Mouse (Mus musculus): Measurements from ENCODE around the gene Rhpn2.

Rhpn2 gene

DNA sequence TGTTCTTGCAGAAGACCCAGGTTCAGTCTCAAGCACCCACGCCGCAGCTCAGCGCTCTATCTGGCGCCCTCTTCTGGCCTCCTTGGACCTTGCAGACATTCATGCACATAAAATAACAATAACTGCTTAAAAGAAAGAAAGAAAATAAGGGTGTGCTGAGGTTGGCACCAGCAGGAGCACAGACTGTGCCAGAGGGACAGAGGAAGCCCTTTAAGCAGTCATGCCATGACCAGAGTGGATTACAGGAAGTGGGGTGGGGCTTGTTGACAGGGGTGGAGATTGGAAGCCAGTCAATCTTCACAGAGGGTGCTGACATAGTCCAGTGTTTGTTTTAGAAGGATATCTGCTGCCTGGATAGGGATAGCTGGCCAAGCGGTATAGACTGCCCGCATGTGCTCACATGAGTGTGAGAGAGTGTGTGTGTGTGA lies 52.6 kb downstream of the Rhpn2 start:
- DNase-seq (ENCODE audit: extremely low spot score, low read depth, low spot score): no peak

DNA sequence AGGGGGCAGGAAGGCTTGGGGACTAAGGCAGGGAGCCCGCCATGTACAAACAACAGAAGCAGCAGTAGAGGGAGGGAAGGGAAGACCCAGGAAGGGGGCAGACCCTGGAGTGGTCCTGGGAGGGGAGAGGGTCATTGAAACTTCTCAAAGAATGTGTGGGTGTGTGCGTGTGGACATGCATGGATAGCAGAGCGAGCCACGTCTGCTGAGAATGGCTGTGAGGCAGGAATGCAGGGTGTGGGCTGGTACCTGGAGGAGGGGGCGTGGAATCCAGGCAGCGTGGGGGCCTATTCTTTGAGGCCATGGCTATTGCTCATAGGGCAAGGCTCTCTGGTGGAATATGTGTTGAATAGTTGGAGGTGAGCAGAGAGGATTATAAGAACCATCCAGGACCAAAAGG lies 54.7 kb downstream of the Rhpn2 start:
- no peak for DNase-seq (ENCODE audit: extremely low spot score, low read depth, low spot score)

DNA sequence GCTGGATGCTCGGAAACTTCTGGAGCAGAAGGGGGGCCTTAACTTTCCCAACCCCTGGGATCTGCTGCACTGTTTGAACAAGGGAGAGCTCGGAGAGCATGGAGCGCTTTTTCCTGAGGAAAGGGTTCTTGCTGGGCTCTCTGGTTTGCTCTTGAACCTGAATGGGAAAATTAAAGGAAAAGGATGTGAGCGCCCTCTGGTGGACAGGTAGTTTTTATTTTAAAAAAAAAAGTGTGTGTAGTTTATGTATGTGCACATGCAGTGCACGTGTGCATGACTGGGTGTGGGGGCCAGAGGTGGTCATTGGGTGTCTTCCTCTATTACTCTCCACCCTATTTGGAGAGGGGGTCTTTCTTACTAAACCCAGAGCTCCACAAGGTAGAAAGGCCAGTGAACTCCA lies 59.0 kb downstream of the Rhpn2 start:
- DNase-seq (ENCODE audit: extremely low spot score, low read depth, low spot score): no peak

DNA sequence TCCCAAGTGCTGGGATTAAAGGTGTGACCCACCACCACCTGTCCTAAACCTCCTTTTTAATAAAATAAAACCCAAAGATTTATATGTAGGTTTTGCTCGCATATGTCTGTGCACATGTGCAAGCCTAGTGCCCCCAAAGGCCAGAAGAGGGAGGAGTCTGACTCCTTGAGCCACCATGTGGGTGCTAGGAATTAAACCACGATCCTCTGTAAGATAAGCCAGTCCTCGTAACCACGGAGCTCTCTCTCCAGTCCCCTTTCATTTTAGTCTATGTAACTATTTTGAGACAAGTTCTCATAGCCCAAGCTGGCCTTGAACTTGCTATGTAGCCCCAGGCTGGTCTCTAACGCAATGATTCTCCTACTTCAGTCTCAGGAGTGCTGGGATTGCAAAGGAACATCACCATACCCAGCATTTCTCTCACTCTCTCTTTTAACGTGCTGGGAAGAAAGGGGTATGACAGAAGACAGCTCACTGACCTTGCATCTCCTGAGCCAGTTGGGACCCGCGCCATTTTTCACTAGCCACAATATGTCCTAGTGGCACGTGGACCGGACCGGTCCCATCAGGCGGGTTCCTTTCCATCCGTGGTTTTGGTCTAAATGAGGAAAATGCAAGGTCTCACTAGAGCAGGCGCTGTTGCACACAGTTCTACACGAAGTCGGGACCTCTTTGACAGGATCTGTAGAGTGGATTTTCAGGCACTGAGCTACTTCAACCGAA lies 61.9 kb downstream of the Rhpn2 start:
- DNase-seq (ENCODE audit: extremely low spot score, low read depth, low spot score): no peak

DNA sequence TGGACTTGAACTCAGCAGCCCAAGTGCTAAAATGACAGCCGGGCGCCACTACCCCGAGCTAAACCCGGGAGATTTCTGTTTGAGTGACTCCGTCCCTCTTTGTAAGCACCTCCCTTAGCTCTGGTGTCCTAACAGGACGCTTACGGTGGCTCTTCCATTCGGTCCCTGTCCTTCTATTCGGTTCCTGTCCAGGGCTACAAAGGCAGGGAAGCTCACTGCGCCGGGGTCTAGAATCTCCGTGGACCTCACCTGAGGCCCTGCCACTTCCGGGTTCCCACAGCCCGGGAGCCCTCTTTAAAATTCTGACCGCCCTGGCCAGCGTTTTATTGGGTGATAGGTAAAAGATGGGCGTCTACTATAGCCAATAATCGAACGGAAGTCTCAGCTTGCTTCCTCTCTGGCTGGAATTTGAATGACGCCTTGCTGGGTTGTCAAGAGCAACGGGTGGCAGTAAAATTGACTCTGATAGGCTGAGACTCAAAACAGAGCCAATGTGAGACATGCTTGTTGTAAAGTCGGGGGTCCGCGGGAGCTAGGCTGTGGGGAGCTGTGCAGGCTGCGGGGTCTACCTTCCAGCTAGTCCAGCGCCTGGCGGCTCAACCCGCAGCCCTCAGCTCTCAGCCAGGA lies 62.7 kb downstream of the Rhpn2 start, which contains the start of the genes Faap24 and Cep89:
Gene Faap24 (minus strand): TSS at position 295 of the 627 bp plus-strand sequence.
Gene Cep89 (plus strand): TSS at position 494 of the 627 bp plus-strand sequence.
- peak; percentile 100 for DNase-seq (ENCODE audit: extremely low spot score, low read depth, low spot score)

DNA sequence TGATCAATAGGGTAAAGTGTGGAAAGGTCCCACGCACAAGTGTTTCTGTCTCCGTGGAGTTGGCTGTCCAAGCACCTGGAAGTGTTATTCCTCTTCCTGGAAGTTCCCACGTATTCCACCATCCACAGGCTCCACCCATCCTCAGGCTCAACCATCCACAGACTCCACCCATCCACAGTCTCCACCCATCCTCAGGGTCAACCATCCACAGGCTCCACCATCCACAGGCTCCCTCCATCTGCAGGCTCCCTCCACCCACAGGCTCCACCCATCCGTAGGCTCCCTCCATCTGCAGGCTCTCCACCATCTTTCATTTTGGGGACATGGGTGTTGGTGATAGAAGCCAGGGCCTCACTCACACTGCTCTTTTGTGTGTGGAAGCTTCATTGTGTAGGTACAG lies 67.2 kb downstream of the Rhpn2 start:
- DNase-seq (ENCODE audit: extremely low spot score, low read depth, low spot score): no peak

DNA sequence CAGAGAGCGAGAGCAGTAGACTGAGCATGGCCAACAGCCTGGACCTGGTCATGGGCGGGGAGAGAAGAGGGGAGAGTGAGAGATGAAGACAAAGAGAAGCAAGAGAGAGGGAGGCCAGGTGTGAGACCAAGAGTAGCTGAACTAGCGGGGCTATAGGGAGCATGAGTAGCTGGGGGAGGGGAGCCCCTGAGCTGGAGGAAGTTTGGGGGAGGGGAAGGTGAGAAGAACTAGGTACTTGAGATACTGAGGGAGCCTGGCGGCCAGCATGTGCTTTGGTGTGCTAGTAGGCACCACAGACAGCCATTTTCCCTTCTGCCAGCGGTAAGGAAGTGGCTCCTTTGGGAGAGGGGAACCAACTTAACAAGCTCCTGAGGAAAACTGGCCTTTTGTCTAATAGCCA lies 81.3 kb downstream of the Rhpn2 start:
- no peak for DNase-seq (ENCODE audit: extremely low spot score, low read depth, low spot score)

DNA sequence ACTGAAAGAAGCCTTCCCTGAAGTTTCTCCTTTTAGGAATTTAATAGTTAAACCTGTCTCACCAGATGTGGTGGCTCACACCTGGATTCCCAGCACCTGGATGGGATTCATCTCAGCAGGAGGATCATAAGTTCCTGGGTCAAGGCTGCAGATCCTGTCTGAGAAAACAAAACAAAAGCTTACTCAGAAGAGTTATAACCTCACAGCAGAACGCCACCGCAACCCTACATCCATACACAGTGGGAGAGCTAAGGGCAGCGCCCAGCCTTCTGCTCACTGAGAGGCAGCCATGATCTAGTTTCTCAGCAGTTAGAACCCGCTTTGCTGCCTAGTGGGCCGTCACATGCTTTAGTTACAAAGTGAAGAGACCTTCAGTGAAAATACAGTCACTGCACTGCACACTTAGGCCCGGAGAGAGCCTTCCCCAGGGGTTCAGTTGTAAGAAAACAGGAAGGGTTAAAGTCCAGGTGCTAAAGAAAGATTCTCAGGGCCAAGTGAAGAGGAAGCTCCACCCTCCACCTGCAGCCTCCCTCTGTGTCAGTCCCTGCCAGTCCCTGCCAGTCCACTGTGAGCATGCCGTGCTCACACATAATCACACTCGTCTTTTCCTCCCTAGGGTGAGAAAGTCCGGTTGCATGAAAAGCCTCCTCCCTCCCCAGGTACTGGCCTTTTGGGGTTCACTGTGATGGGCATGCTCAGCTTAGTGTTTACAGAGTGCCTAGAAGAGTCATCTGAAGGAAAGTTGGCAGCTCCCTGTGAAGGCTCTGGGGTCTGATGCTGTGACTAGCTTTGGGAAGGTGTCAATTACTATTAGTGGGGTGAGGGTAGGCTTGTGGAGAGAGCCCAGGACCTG lies 82.1 kb downstream of the Rhpn2 start:
- DNase-seq (ENCODE audit: extremely low spot score, low read depth, low spot score): no peak

DNA sequence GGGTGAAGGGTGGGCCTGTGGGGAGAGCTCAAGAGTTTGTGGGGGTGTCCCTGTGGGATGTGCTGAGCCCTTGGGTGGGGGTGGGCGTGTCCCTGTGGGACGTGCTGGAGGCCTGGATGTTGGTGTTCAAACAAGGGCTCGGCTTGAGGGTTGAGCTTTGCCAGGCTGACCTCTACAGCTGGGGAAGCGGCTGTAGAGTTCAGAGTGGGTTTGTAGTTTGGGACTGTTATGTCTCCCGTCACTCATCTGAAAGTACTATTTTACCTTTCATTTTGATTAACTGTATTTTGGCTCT lies 82.6 kb downstream of the Rhpn2 start:
- no peak for DNase-seq (ENCODE audit: extremely low spot score, low read depth, low spot score)

DNA sequence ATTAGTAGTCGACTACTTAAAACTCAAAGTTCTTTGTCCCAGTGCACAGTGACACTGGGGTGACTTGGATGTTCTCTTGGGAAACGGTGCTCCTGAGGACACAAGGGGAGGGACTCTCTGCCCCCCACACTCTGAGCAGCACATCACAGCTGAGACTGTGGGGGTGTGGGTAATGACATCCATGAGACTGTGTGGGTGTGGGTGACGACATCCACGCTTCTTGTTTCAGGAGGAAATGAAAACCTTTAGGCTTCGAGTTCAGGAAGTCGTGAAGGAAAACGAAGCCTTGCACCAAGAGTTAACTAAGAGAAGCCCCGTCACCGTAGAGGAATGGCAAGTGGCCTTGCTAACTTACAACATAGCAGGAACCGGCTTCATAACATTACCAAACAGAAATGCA lies 89.1 kb downstream of the Rhpn2 start:
- no peak for DNase-seq (ENCODE audit: extremely low spot score, low read depth, low spot score)

DNA sequence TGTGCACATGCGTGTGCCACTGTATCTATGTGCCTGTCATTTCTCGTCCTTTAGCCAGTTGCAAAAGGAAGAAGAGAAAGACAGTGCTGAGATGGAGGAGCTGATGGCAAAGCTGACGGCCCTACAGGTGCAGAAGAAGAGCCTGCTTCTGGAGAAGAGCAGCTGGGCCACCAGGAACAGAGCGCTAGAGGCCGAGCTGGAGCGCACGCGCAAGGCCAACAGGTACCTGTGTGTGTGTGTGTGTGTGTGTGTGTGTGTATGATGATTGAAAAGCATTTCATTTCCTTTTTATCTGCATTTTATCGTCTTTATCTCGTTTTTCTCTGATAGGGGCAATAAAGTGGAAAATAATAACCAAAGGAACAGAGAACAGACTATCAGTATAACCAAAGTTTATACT lies 94.2 kb downstream of the Rhpn2 start:
- DNase-seq (ENCODE audit: extremely low spot score, low read depth, low spot score): no peak

DNA sequence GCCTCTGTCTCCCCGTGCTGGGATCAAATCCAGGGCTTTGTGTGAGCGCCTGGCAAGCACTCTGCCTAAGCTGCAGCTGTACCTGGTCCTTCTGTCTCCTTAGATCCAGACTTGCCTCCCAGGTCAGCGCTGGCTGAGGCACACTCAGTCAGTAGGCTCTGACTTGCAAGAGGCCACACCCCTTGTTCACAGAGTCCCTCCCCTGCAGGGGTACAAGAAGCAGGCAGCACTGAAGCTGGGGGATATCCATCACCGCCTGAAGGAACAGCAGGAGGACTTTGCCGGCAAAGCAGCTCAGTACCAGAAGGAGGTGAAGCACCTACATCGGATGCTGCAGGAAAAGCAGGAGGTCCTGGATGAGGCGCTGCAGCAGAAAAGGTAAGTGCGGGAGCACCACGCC lies 101.3 kb downstream of the Rhpn2 start:
- no peak for DNase-seq (ENCODE audit: extremely low spot score, low read depth, low spot score)

Data from hindlimb bud, embryonic 11.5 days (tissue).